Mouse (Mus musculus) embryonic facial prominence, embryonic 11.5 days (tissue): ENCODE data around the gene Snap91. TPM values are rescaled to one million over a fixed set of nuclear protein-coding genes. Genes with fewer than 3 reads are reported as not detected.

ENCODE experiments used
- ATAC-seq: fragments of 200-750 bp; cut with Nextera tagmentation; replicated peaks from 2 replicates; pipeline ENCODE4 v1.8.0; 2017; ENCODE audit warnings: low read depth; ENCODE audit not compliant: insufficient number of reproducible peaks, low FRiP score, low TSS enrichment
- DNase-seq: peaks from one replicate; pipeline ENCODE4 v3.0.0-alpha.2; 2015; ENCODE audit warnings: low spot score
- H3K27ac ChIP-seq: fragments of 300-500 bp; sonication (generic); replicated peaks from 2 replicates; pipeline ENCODE4 v1.5.1; 2014; ENCODE audit warnings: mild to moderate bottlenecking, low read depth, low read length, control low read depth
- H3K27me3 ChIP-seq: fragments of 300-500 bp; sonication (generic); 2 replicates; pipeline ENCODE4 v1.6.1; 2014; ENCODE audit warnings: mild to moderate bottlenecking, low read length, moderate library complexity, mixed read lengths; ENCODE audit not compliant: control insufficient read depth, insufficient read depth
- H3K36me3 ChIP-seq: fragments of 300-500 bp; sonication (generic); replicated peaks from 2 replicates; pipeline ENCODE4 v1.6.1; 2014; ENCODE audit warnings: low read depth, mild to moderate bottlenecking, low read length, moderate library complexity, mixed read lengths; ENCODE audit not compliant: control insufficient read depth, insufficient read depth
- H3K4me1 ChIP-seq: fragments of 300-500 bp; sonication (generic); 2 replicates; pipeline ENCODE4 v1.6.1; 2014; ENCODE audit warnings: low read length, mixed read lengths; ENCODE audit not compliant: control insufficient read depth, insufficient read depth
- H3K4me2 ChIP-seq: fragments of 300-500 bp; sonication (generic); 2 replicates; pipeline ENCODE4 v1.6.1; 2014; ENCODE audit warnings: low read depth, mild to moderate bottlenecking, control low read depth, low read length, moderate library complexity
- H3K4me3 ChIP-seq: fragments of 300-500 bp; sonication (generic); 2 replicates; pipeline ENCODE4 v1.5.1; 2014; ENCODE audit warnings: low read depth, low read length, control low read depth
- H3K9ac ChIP-seq: fragments of 300-500 bp; sonication (generic); replicated peaks from 2 replicates; pipeline ENCODE4 v1.6.1; 2014; ENCODE audit warnings: mild to moderate bottlenecking, control low read depth, low read length
- H3K9me3 ChIP-seq: fragments of 300-500 bp; sonication (generic); replicated peaks from 2 replicates; pipeline ENCODE4 v1.6.1; 2016; ENCODE audit warnings: mild to moderate bottlenecking, low read length, inconsistent platforms, mixed read lengths; ENCODE audit not compliant: control insufficient read depth
- WGBS: fragments of 180-500 bp; shearing (Covaris S2); extraction: QIAGEN DNeasy Blood & Tissue Kit; methylation state at CpG from one replicate; pipeline ENCODE4 v1.1.7; 2014; 5-methylcytosine and 5-hydroxymethylcytosine counted together
- polyA plus RNA-seq: library from polyadenylated mRNA; unstranded; fragments of >200 nt; fragmentation: Nextera tagmentation; extraction: Ambion mirVana; gene quantifications from 2 replicates; pipeline ENCODE4 v1.2.1, GENCODE M21; 2014

Snap91 gene
- polyA plus RNA-seq, 1 experiment from 2014 or later, result 5.7 TPM

DNA sequence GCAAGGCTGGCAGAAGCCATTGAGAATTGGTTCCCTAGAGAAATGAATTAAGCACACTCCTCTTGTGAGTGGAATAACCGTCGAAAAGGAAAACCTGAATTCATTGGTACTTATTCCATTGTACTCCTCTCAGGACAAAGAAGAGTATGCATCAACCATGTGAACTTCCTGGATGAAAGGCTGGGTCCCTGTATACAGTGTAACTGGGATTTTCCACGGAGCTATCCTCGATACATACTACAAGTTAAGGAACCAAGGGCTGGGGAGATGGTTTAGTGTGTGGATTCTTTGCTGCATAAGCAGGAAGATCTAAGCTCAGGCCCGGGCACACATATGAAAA, 154.1 kb downstream of the Snap91 start:
- H3K27me3 ChIP-seq, result no peaks in the 10 kb centered on the region
- H3K27ac ChIP-seq, result no peak overlapping the region
- H3K36me3 ChIP-seq, result no peaks in the 10 kb centered on the region
- H3K4me2 ChIP-seq, result no peak overlapping the region
- ATAC-seq, result no peak
- no peaks in the 10 kb centered on the region for H3K9me3 ChIP-seq
- no peak for DNase-seq
- no peaks in the 10 kb centered on the region for H3K4me1 ChIP-seq
- WGBS, result 88% methylated on average over 5 of the region's 5 CpGs
- H3K4me3 ChIP-seq, result no peak overlapping the region
- H3K9ac ChIP-seq, result no peak overlapping the region

DNA sequence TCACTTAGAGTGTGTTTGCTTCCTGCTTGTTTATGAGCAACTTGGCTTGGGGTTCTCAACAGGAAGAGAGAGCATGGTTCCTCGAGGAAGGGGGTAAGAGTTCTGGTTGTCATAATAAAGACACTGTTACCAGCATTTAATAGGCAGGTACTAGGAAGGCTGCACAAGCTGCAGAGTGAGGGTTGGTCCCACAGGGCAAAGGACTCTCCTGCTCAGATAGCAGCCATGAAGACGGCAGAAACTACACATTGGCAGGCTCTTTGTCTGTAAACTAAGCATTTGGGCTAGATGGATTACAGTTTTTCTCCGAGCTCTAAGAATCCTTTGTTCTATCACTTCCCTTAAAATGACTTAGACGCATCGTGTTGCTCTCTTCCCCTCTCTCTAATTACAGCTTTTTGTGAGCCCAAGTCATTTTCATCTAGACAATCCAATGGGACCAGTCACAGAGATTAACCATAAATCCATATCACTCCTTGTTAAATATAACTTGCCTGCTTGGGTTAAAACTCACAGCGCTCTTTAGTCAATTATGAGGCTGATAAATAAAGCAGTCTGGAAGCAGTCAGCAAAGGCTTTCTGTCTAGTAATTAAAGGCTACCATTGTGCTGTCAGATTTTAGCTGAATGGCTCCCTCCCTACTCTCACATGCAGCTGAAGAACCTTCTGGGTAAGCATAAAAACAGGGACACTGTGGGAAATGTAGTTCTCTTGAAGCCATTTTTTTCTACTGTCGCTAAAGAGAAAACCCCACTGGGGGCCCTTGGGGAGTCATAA, 154.7 kb downstream of the Snap91 start:
- Histone ChIP-seq H3K9me3 (no peaks in the 10 kb centered on the region), H3K27ac (no peak overlapping the region), H3K4me3 (no peak overlapping the region), H3K27me3 (no peaks in the 10 kb centered on the region), H3K4me1 (no peaks in the 10 kb centered on the region), H3K36me3 (no peaks in the 10 kb centered on the region), H3K4me2 (no peak overlapping the region), H3K9ac (no peak overlapping the region)
- DNase-seq (peak; percentile 3), ATAC-seq (no peak)
- WGBS, result 49% methylated on average over 7 of the region's 7 CpGs

DNA sequence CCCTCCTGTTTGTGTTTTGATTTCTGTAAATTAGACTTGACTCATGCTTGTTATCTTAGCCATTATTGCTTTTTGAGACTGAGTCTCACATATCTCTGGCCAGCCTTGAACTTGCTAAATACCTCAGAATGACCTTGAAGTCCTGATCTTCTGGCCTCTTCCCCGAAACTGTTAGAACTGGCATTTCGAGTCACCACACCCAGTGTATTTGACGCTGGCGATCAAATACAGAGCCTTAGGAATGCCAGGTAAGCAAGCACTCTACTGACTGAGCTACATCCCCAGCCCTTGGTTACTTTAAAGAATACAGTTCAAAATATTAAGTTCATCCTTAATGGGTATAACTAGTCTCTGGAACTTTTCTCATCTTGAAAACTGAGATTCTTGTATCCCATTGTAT, 155.4 kb downstream of the Snap91 start:
- Histone ChIP-seq H3K4me2 (no peak overlapping the region), H3K4me3 (no peak overlapping the region), H3K9ac (no peak overlapping the region), H3K27ac (no peak overlapping the region), H3K4me1 (no peaks in the 10 kb centered on the region), H3K27me3 (no peaks in the 10 kb centered on the region), H3K36me3 (no peaks in the 10 kb centered on the region), H3K9me3 (no peaks in the 10 kb centered on the region)
- no peak for DNase-seq
- ATAC-seq, result no peak
- 85% methylated on average over 4 of the region's 4 CpGs for WGBS

DNA sequence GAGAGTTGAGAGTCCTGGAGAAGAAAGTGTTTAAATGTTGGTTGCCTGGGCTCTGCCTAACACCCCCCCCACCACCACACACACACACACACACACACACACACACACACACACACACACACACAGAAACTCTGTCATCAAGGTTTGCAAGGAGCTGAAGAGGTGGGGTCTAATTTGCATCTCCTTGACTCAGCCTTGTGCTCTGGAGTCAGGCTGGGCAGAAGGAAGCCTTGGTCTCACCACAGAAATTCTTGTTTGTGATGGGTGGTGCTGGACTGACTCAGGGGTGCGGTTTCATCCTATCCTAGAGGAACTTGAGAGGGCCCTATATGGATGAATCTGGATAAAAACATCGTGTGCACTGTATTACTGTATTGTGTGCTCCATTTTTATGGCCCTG, 159.7 kb downstream of the Snap91 start:
- DNase-seq (no peak), ATAC-seq (no peak)
- no peaks in the 10 kb centered on the region for H3K9me3 ChIP-seq
- H3K27me3 ChIP-seq, result no peaks in the 10 kb centered on the region
- no peak overlapping the region for H3K4me2 ChIP-seq
- no peaks in the 10 kb centered on the region for H3K4me1 ChIP-seq
- H3K9ac ChIP-seq, result no peak overlapping the region
- no peak overlapping the region for H3K4me3 ChIP-seq
- WGBS, result 92% methylated on average over 2 of the region's 2 CpGs
- no peaks in the 10 kb centered on the region for H3K36me3 ChIP-seq
- H3K27ac ChIP-seq, result no peak overlapping the region

DNA sequence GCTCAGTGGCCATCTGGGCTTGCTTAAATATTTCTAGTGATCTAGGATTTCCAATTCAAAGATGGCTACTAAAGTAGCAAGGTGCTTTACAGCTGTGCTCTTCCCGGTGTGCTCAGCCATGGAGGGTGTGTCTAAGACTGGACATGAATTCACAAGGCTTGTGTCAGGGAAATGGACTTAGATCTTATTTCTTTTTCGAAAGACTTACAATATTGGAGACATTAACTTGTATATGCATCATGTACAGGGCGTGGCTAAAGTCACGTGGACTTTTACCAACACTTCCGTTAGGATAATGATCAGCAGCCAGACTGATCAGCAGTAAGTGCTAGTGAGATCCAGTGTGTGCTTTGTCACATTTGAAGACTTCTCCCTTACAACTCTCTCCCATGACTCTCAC, 160.2 kb downstream of the Snap91 start:
- Histone ChIP-seq H3K27ac (no peak overlapping the region), H3K27me3 (no peaks in the 10 kb centered on the region), H3K36me3 (no peaks in the 10 kb centered on the region), H3K4me3 (no peak overlapping the region), H3K4me1 (no peaks in the 10 kb centered on the region), H3K9ac (no peak overlapping the region), H3K4me2 (no peak overlapping the region), H3K9me3 (no peaks in the 10 kb centered on the region)
- ATAC-seq (no peak), DNase-seq (no peak)
- WGBS, result 91% methylated on average over 5 of the region's 5 CpGs

DNA sequence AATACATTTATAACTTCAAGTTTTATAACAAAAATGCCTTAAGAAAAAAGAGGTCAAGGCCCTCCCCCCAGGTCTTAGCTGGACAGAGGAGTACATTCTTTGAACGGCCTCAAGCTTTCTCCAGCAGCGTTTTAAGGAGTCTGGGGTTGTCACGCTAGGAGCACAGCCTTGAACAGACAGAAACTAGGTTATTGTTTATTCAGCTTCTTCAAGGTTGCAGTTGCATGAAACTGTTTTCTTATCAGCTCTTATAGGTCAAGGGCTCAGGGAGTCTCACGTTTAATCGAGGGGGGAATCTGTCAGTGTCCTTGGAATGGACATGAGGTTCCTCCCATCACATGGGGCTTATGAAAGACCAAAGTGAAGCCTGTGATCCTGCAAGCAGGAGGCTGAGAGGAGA, 163.3 kb downstream of the Snap91 start:
- Histone ChIP-seq H3K27ac (no peak overlapping the region), H3K36me3 (no peaks in the 10 kb centered on the region), H3K27me3 (no peaks in the 10 kb centered on the region), H3K4me1 (no peaks in the 10 kb centered on the region), H3K9me3 (no peaks in the 10 kb centered on the region), H3K9ac (no peak overlapping the region), H3K4me2 (no peak overlapping the region), H3K4me3 (no peak overlapping the region)
- no peak for ATAC-seq
- WGBS, result 59% methylated on average over 5 of the region's 5 CpGs
- no peak for DNase-seq

DNA sequence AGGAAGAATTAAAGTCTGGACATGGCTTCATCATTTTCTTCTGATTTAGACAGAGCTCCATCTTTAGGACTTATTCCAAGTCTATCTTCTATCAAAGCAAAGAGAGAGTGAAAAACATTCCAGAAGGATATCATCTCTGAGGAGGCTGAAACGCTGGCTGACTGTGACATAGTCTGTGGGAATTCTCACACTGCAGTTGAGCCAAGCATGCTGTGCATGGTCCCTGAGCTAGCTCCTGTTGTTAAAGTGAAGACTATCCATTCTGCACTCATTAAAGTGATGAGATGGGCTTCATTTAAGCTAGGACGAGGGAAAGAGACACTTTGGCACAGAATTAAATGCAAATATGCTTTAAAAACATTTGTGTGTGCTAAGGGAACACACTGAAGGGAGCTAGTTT, 163.9 kb downstream of the Snap91 start:
- Histone ChIP-seq H3K9me3 (no peaks in the 10 kb centered on the region), H3K4me1 (no peaks in the 10 kb centered on the region), H3K9ac (no peak overlapping the region), H3K4me3 (no peak overlapping the region), H3K4me2 (no peak overlapping the region), H3K27ac (no peak overlapping the region), H3K27me3 (no peaks in the 10 kb centered on the region), H3K36me3 (no peaks in the 10 kb centered on the region)
- ATAC-seq, result no peak
- no peak for DNase-seq
- WGBS, result 62% methylated on average over 2 of the region's 2 CpGs
